Mouse (Mus musculus) cerebellum, adult 18-20 months (tissue): Measurements from ENCODE around the gene AC129217.1.
A peak's percentile ranks its signal among the peaks of the same experiment; 100 is the strongest.

Experiments used
- DNase-seq, 2 experiments: peaks; one replicate each; pipeline ENCODE4 v3.0.0; 2021

The AC129217.1 gene

DNA sequence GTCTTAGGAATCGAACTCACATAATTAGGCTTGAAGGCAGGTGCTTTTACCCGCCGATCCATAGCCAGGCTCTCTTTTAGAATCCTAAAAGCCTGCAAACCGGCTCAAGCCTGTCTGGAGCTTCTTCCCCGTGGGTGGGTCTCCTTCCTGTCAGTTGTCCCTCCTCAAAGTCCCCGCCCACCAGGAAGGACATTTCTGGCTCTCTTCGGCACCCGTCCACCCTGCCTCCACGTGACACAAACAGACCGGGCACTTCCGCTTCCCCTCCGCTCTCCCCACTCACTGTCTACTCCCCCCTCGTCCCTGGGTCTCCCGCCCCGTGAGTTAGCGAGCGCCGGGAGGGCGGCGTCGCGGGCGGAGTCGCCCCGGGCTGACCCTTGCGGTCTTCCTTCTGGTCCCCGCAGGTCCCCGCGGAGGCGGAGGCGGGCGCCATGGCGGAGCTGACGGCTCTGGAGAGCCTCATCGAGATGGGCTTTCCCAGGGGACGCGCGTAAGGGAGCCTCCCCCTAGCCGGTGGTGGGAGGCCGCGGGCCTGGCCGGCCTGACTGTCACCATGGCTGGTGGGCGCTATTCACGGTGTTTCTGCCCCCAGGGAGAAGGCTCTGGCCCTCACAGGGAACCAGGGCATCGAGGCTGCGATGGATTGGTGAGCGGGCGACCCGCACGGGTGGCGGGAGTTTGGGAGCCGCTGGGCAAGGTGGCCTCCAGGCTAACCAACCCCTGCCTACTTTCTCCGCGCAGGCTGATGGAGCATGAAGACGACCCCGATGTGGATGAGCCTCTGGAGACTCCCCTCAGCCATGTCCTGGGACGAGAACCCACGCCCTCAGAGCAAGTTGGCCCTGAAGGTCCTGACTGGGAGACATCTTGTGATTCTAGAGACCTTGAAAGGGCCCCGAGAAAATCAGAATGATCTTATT, 42.0 kb downstream of the AC129217.1 start, which contains the start of gene Ubxn1:
Gene Ubxn1 (plus strand): TSS at position 230 of the 920 bp plus-strand sequence.
- peak; percentile 96 to 97 for DNase-seq

DNA sequence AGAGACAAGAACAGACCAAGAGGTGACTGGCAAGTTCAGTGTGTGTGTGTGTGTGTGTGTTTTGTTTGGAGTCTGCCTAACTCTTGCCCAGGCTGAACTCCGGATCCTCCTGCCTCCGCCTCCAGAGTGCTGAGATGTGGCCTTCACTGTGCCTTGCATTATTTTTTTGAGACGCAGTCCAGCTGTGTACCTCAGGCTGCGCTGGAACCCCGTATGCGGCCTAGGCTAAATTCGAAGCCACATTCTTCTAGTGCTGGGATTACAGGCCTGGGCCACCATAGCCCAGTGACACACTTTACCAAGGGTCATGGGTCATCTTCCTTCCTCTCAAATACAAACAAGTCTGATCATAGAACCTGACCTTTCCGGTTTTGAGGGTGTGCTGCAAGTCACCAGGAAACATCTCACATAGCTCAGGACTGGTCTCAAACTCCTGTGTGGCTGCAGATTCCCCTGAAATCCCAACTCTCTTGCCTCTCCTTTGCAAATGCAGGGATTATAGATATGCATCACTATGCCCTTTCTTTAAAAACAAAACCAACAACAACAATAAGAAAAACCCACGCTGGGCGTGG, 42.8 kb downstream of the AC129217.1 start:
- DNase-seq, result no peak

DNA sequence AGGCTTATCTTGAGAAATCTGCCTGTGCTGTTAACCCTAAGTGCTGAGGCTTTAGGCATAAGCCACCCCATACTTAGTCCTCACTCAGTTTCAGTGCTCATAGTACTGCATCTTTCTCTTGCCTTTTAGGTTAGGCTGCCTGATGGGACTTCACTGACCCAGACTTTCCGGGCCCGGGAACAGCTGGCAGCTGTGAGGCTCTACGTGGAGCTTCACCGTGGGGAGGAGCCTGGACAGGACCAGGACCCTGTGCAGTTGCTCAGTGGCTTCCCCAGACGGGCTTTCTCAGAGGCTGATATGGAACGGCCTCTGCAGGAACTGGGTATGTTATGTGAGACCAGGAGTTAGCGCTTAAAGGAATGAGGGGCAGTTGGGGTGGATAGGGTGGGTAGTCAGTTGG, 45.5 kb downstream of the AC129217.1 start:
- no peak for DNase-seq

DNA sequence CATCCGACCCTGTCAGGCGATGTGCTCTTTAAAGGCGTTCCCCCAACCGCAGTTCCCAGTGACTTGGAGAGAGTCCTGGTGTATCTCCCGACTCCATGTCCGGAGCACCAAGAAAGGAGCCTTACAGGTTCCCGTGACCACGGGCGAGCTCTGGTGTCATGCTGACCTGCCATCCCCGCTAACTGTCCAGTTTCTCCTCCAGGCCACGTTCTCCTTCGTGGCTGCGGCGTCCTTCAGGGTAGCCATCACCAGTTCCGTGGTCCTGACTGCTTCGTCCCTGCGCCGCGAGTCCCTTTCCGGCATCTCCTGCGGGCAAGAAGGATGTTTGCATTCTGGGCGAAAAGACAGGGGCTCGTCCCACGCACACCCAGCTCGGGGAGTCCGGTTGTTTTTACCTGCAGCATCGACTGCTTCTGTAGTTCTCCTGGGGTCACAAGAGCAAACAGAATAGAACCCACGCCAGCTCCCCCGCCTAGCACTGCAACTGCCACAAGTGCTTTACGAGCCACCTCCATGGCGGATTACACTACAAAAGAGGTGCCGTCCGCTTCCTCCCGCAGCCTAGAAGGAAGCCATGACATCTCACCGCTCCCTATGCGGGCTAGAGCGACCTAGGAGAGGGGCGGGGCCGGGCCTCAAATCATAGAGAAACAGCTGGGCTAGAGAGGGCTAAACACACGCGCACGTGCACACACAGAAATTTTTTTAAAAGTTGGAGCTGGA, 50.9 kb downstream of the AC129217.1 start, which contains the start of gene Uqcc3:
Gene Uqcc3 (minus strand): TSS at position 613 of the 723 bp plus-strand sequence.
- DNase-seq, result peak; percentile 89 to 91

DNA sequence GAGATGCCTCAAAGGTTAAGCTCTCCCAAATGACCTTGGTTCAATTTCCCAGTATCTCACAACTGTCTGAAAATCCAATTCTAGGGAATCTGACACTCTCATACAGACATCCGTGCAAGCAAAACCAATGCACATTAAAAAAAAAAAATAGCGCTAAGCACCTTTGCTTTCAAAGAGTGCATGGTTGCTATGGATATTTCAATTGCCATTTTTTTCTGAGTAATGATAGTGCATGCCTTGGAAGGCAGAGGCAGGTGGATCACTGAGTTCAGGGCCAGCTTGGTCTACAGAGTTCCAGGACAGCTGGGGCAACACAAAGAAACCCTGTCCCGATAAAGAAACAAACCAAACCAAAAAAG, 51.4 kb downstream of the AC129217.1 start:
- DNase-seq, result no peak

DNA sequence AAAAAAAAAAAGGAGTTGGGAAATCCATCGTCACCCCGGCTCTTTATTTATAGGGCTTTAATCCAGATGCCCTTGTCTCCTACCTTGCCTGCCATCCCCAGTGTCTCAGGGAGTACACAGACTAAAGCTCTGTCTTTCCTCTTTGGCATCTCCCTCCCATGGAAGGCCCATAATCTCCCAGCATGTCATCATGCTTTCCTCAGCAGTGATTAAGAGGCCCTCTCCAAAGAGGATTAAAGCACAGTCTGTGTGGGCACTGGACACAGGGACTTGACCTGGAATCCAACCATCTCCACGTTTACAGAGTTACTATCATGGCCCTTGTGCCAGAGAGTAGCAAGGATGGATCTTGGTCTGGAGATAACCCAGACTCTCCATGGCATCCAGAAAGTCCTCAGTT, 54.0 kb downstream of the AC129217.1 start, which contains the start of the genes Lbhd1 and Gm49403:
Gene Lbhd1 (plus strand): TSS at position 117 of the 400 bp plus-strand sequence.
Gene Gm49403 (plus strand): TSS at position 315 of the 400 bp plus-strand sequence.
- no peak for DNase-seq

DNA sequence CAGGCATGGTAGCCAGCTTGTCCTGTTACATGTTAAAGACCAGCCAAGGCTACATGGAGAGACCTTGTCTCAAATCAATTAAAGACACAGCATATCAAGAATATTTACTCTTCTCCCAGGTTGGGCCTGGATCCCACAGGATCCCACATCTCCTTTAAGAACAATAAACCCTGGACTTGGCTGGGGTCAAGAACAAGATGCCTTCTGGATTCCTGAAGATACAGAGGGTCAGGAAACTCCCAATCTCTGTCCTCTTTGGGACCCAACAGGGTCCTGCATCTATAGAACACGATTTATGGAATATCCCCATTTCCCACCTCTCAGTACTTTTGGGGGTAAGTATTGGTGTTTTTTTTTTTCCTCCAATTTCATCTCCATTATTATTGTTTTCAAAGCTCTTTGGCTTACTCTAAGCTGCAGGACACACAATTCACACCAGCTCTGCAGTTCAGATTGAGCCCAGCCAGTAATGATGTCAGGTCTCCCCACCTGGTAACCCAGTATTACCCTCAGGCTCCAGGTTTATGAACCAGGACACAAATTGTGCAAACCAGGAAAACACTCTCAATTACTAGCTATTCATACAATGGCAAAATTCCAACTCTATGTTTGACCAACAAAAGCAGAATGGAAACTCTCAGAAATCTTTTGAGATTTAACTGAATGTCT, 57.5 kb downstream of the AC129217.1 start:
- DNase-seq, result no peak

DNA sequence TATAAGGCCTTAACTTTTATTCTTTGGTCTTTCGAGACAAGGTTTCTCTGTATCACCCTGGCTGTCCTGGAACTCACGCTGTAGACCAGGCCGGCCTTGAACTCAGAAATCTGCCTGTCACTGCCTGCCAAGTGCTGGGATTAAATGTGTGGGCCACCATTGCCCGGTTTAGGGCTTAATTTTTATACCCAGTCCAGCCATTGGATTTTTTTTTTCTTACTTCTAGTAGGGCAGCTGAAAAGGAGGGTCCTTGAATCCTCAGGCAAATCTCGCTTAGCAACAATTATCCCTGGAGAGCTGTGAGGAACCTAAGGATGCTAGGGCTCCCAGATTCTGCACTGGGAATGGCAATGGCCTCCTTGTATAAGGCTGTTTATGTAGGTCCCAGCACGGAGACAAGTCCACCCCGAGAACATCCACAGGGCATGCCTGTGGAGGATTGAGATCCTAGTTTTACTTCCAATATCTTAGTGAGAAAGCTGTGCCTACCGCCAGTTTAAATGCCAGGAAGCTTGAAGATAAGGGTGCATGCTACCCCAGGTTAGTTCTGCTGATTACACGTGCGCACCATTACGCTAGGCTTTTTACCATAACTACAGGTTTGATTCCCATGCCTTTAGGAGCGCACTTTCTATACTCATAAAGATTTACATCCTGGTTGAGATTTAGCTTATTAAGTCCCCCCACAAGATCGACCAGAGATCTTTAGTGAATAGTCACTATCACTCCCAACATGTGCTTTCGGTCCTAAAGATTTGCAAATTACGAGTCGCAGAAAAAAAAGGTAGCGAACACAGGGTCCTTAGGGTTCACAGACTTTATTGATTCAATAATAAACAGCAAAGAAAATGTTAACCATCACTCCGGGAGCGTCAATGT, 58.3 kb downstream of the AC129217.1 start:
- DNase-seq, result no peak

DNA sequence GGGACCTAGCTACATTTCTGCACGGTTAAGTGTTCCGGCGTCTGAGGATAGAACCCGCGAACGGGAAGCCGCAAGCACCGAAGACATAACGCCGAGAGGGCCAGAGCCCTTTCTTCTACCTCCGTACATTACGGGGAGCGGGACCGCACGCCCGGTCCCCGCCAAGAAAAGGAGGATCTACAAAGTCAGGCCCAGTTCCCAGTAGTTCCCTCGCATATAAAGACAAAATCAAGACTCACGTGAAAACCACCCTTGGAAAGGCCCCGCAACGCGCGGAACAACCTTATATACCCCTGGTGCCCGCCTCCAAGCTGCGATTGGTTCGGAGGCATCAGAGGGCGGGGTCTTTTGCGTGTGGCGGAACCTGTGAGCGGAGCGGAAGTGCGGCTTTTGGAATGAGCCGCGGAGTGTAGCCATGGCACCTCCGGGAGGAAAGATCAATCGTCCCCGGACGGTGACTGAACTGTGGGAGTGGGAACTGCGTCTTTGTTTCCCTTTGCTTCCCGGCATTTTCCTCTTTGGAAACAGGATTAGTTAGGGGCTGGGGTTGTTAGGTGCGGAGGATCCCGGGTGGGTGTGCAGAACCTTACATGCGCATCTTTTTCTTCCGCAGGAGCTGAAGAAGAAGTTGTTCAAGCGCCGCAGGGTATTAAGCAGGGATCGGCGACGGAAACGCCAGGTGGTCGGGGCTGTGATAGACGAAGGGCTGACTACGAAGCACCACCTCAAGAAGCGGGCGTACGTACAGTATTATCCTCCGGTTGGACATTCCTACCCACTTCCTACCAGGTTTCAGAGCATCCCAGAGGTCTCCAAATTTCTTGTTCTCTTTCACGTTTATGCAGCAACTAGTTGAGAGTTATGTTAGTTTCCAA, 59.2 kb downstream of the AC129217.1 start, which contains the start of the genes 1810009A15Rik and Gm49416:
Gene 1810009A15Rik (plus strand): TSS at position 343 of the 875 bp plus-strand sequence.
Gene Gm49416 (plus strand): TSS at position 416 of the 875 bp plus-strand sequence.
- peak; percentile 92 to 97 for DNase-seq
